Mouse (Mus musculus) stomach, postnatal 0 days (tissue): ENCODE data around the gene Adamts17.

Source experiments
- CTCF ChIP-seq: IDR thresholded peaks from 2 replicates; pipeline ENCODE4 v1.5.1; 2016; ENCODE audit warnings: antibody characterized with exemption, low read depth, mild to moderate bottlenecking, moderate library complexity
- EP300 ChIP-seq: optimal IDR thresholded peaks from 2 replicates; pipeline ENCODE3; 2016; ENCODE audit warnings: antibody characterized with exemption

GRCm38 (mm10) chr7:66981591-66981990 lies 142.1 kb downstream of the Adamts17 start:
- TF ChIP-seq CTCF, result no peak
- TF ChIP-seq EP300, result no peak
